Mouse (Mus musculus) CH12.LX (cell line): ENCODE measurements around the gene Gpr108.

Experiments
- CHD1 ChIP-seq: IDR thresholded peaks from 2 replicates; pipeline ENCODE4 v1.6.1; 2012; ENCODE audit warnings: low read depth, low read length, improper control_type of control experiment, inconsistent platforms
- CHD2 ChIP-seq: IDR thresholded peaks from 2 replicates; pipeline ENCODE4 v1.6.1; 2011; ENCODE audit warnings: low read length, improper control_type of control experiment
- CTCF ChIP-seq, 2 experiments: IDR thresholded peaks in 1 of 2; conservative IDR thresholded peaks in 1 of 2; 2 replicates each; pipeline ENCODE4 v1.5.1; 2011 to 2012; ENCODE audit warnings: low read depth in 2 of 2, low read length in 2 of 2, improper control_type of control experiment in 1 of 2, inconsistent platforms in 1 of 2, mild to moderate bottlenecking in 1 of 2, moderate library complexity in 1 of 2
- E2F4 ChIP-seq: IDR thresholded peaks from 2 replicates; pipeline ENCODE4 v1.6.1; 2011; ENCODE audit warnings: low read depth, low read length, improper control_type of control experiment; ENCODE audit not compliant: insufficient replicate concordance
- EP300 ChIP-seq: IDR thresholded peaks from 2 replicates; pipeline ENCODE4 v1.6.1; 2011; ENCODE audit warnings: low read length, improper control_type of control experiment
- ETS1 ChIP-seq: conservative IDR thresholded peaks from 2 replicates; pipeline ENCODE4 v1.6.1; 2012; ENCODE audit warnings: low read depth, mild to moderate bottlenecking, inconsistent platforms, low read length, improper control_type of control experiment, moderate library complexity
- POLR2A ChIP-seq: IDR thresholded peaks from 2 replicates; pipeline ENCODE4 v1.6.1; 2011; ENCODE audit warnings: low read depth, mild to moderate bottlenecking, improper control_type of control experiment, low read length
- TBP ChIP-seq: conservative IDR thresholded peaks from 2 replicates; pipeline ENCODE4 v1.6.1; 2011; ENCODE audit warnings: low read depth, low read length, improper control_type of control experiment
- TCF12 ChIP-seq: IDR thresholded peaks from 2 replicates; pipeline ENCODE4 v1.6.1; 2014; ENCODE audit warnings: low read depth, mild to moderate bottlenecking, inconsistent platforms, low read length, improper control_type of control experiment
- UBTF ChIP-seq: IDR thresholded peaks from 2 replicates; pipeline ENCODE4 v1.6.1; 2012; ENCODE audit warnings: low read depth, mild to moderate bottlenecking, inconsistent platforms, low read length, improper control_type of control experiment, moderate library complexity
- USF1 ChIP-seq: IDR thresholded peaks from 2 replicates; pipeline ENCODE4 v1.6.1; 2014; ENCODE audit warnings: low read depth, mild to moderate bottlenecking, inconsistent platforms, low read length, improper control_type of control experiment
- USF2 ChIP-seq: conservative IDR thresholded peaks from 2 replicates; pipeline ENCODE4 v1.6.1; 2011; ENCODE audit warnings: low read depth, low read length, improper control_type of control experiment

DNA sequence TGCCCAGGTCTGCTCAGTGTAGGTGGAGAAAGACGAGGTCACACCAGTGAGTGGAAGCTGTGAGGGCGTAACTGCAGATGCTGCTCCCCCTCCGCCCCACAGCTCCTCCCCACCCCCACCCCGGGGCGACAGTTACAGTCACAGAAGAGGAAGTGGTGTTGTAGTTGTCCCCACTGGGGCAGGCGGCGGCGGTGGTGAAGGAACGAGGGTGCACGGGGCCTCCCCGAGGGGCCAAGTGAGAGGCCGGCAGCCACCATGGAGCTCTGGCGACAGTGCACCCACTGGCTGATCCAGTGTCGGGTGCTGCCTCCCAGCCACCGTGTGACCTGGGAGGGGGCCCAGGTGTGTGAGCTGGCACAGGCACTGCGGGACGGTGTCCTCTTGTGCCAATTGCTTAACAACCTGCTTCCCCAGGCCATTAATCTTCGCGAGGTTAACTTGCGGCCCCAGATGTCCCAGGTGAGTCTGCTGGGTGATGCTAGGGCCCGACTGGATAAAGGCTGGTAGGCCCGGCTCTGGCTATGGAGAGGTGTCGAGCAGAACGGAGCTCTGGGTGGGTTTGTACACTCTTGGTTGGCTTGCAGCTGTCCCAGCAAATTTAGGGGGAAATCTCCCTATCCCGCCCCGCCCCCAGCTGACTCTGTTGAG is 30.8 kb upstream of the Gpr108 start, which contains the start of gene Vav1:
- TF ChIP-seq UBTF = peak; percentile 75; the same call in 1 of the 2 replicates
- TF ChIP-seq CHD1 = peak; percentile 92; the same call in 1 of the 2 replicates
- peak; percentile 69 for TF ChIP-seq EP300
- TF ChIP-seq E2F4 = no peak
- TF ChIP-seq CHD2 = peak; percentile 93
- TF ChIP-seq POLR2A = peak; percentile 81
- no peak for TF ChIP-seq CTCF (conservative IDR thresholded peaks at IDR 0.05 in 1 of 2, IDR thresholded peaks at IDR 0.05 in 1 of 2; ENCODE audit: low read depth in 2 of 2, low read length in 2 of 2)
- TF ChIP-seq USF1 = no peak
- peak; percentile 83 for TF ChIP-seq TCF12
- no peak; the same call in 1 of the 2 replicates for TF ChIP-seq USF2
- peak; percentile 66 for TF ChIP-seq ETS1
- 0 out of 2 replicates have a peak, but pooled peaks have one; percentile 21 for TF ChIP-seq TBP
